Mouse (Mus musculus): ENCODE data around the gene Kctd5. TPM values are rescaled to one million over a fixed set of nuclear protein-coding genes. Genes with fewer than 3 reads are reported as not detected.
"Not testable (repeated sequence)": the region's sequence is repeated elsewhere in the genome, so short reads cannot be mapped to it uniquely, and the experiment has no call there.

Gene Kctd5
- polyA plus RNA-seq (2016; fragmentation: Nextera tagmentation; extraction: Ambion mirVana), result 86.9 and 92.3 TPM in 2 replicates

DNA sequence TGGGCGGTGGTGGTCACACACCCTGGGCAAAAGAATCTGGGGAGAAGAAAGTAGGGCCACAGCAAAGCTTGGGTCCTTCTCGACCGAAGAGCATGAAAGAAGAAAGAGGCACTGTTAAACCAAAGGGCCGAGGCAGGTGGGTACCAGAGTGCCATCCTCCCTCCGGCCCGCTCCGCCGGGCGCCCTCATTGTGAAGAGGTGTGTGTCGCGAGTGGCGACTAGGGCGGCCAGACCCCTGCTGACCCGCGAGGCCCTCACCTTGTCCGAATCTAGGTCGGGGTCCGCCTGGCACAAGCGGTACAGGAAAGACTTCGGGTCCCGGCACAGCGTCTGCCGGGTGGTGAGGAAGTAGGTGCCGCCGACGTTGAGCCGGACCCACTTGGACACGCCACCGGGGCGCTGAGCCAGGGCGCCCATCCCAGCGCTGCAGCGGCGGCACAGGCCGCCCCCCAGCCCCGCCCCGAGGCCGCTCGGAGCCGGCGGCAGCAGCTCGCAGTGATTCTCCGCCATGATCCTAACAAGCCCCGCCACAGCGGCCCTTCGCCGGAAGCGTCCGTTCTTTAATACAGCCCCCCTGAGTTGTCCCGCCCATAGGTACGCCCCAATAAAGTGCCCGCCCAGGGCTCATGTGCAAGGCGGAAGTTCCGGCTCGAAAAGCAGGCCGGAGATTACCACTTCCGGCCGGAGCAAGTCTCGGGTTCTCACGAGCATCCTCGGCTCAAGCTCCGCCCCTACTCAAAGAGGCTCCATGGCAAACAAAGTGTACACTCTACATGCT lies at the start of gene Kctd5:
TSS of gene Kctd5 (minus strand) at position 567 of the 778 bp plus-strand sequence.
- under 1% methylated on average over 57 of the region's 62 CpGs for WGBS
- Histone ChIP-seq H3K27ac (replicated peaks) (peak within 1 kb of the TSS; percentile 78), H3K4me3 (peak within 1 kb of the TSS; percentile 81), H3K36me3 (peaks cover 22% of the 10 kb centered on the region), H3K9me3 (no peaks in the 10 kb centered on the region), H3K4me2 (replicated peaks) (peak within 1 kb of the TSS; percentile 83), H3K9ac (replicated peaks) (peak within 1 kb of the TSS; percentile 88), H3K4me1 (peaks cover 10% of the 10 kb centered on the region), H3K27me3 (no peaks in the 10 kb centered on the region)
- ATAC-seq (ENCODE audit: low FRiP score, low read depth), result peak; percentile 98

DNA sequence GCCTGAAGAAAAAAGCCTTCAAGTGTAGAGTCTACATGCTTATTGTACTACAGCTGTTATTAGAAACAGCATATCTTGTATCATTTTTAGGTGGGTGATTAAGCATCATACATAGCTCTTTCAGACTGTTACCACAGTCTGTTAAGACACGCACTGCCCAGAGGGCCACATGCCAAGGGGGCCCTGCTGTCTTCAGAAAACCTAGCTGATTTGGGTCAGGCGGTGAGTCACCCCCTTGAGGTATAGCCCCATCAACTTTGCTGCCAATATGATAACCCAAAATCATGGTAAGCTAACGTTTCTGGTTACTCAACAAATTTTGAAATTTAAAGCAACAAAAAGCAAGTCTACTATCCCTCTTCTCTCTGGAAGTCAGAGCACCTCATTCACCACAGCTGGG lies 46.2 kb upstream of the Kctd5 start:
- WGBS, result 89% methylated on average over 3 of the region's 3 CpGs
- Histone ChIP-seq H3K36me3 (no peaks in the 10 kb centered on the region), H3K9me3 (no peaks in the 10 kb centered on the region), H3K4me1 (no peaks in the 10 kb centered on the region), H3K4me2 (replicated peaks) (no peak overlapping the region), H3K9ac (replicated peaks) (no peak overlapping the region), H3K27ac (replicated peaks) (no peak overlapping the region), H3K27me3 (no peaks in the 10 kb centered on the region), H3K4me3 (no peak overlapping the region)
- ATAC-seq (ENCODE audit: low FRiP score, low read depth), result no peak

DNA sequence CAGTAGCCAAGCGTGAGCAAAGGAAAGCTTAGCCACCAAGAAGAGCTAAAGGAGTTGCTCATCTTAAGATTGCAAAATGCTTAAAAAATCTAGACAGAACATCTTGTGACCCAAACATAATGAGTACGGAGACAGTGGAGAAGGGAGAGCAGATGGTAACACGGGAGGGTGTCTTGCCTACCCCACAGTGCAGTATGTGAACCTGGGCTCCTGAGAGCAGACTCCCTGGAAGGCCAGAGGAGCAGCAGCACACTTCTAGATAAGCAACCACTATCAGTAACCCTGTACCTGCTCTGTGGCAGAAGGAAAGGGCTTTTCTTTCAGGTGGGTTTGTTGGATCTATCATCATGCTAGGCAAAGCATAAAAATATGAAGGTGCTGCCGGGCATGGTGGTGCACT lies 39.7 kb upstream of the Kctd5 start:
- H3K4me3 ChIP-seq, result no peak overlapping the region
- no peaks in the 10 kb centered on the region for H3K9me3 ChIP-seq
- H3K27me3 ChIP-seq, result no peaks in the 10 kb centered on the region
- no peak overlapping the region for H3K4me2 ChIP-seq (replicated peaks)
- no peak overlapping the region for H3K9ac ChIP-seq (replicated peaks)
- H3K36me3 ChIP-seq, result peaks cover 18% of the 10 kb centered on the region
- no peak for ATAC-seq (ENCODE audit: low FRiP score, low read depth)
- no peak overlapping the region for H3K27ac ChIP-seq (replicated peaks)
- H3K4me1 ChIP-seq, result no peaks in the 10 kb centered on the region
- 90% methylated on average over 4 of the region's 4 CpGs for WGBS

DNA sequence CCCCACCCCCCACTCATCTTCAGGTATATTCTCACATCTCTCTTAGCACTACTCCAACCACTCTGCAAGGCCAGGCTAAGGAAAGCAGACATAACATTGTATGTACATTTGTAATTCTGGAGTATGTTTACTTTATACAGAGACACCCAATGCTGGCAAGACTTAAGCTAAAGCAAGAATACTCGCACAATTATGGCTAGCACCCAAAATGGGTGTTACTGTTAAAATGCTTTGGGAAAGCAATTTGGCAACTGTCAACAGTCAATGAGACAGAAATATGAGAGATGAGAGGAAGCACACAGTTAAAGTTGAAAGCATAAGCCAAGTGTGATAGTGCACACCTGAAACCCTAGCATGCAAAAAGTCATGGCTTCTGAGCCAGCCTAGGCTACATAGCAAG lies 38.0 kb upstream of the Kctd5 start:
- no peak for ATAC-seq (ENCODE audit: low FRiP score, low read depth)
- Histone ChIP-seq H3K9ac (replicated peaks) (no peak overlapping the region), H3K27ac (replicated peaks) (no peak overlapping the region), H3K9me3 (no peaks in the 10 kb centered on the region), H3K4me1 (no peaks in the 10 kb centered on the region), H3K36me3 (peaks cover 27% of the 10 kb centered on the region), H3K27me3 (no peaks in the 10 kb centered on the region), H3K4me2 (replicated peaks) (no peak overlapping the region), H3K4me3 (no peak overlapping the region)
- 97% methylated on average over 1 of the region's 1 CpGs for WGBS

DNA sequence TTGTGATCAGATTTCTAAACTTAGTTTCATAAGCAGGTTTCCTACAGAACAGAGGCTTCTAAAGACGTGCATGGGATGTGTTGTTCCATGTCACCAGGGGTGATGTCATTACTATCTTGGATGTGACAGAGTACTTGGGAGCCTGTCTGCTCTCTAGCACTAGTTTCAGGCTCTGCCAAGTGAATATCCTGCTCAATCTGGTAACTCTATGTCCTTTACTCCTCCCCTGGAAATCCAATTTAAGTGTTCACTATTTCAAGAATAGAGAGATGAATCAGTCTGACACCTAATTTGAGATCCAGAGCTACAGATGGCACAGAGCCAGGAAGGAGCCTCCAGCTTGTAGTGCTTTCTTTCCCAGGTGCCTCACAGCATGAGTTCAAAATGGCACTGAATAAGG lies 35.6 kb upstream of the Kctd5 start:
- H3K4me1 ChIP-seq, result no peaks in the 10 kb centered on the region
- no peak for ATAC-seq (ENCODE audit: low FRiP score, low read depth)

DNA sequence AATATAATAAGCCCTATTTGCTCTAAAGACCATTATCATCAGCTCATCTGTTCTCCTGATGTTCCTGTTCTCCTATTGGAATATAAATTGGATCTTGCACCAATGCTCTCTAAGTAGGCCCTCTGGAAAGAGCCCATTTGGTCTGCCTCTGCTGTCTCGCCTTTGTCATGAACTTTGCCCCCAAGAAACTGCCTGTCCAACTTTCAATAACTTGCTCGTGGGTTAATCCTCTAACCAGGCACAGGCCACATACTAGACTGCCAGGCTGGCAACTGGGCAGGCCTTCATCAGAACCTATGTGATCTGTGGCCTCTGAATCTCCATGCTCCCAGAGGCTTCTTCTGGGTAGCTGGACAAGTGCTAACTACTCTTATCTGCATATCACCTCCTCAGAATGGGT lies 31.8 kb upstream of the Kctd5 start:
- Histone ChIP-seq H3K36me3 (peaks cover 56% of the 10 kb centered on the region), H3K4me2 (replicated peaks) (no peak overlapping the region)
- no peak for ATAC-seq (ENCODE audit: low FRiP score, low read depth)

More for the DNA sequence above, 35.6 kb upstream of the Kctd5 start:
- WGBS, result 86% methylated on average over 1 of the region's 1 CpGs
- Histone ChIP-seq H3K4me2 (replicated peaks) (no peak overlapping the region), H3K27me3 (no peaks in the 10 kb centered on the region), H3K4me3 (no peak overlapping the region), H3K36me3 (peaks cover 43% of the 10 kb centered on the region), H3K9me3 (no peaks in the 10 kb centered on the region), H3K9ac (replicated peaks) (no peak overlapping the region), H3K27ac (replicated peaks) (no peak overlapping the region)

DNA sequence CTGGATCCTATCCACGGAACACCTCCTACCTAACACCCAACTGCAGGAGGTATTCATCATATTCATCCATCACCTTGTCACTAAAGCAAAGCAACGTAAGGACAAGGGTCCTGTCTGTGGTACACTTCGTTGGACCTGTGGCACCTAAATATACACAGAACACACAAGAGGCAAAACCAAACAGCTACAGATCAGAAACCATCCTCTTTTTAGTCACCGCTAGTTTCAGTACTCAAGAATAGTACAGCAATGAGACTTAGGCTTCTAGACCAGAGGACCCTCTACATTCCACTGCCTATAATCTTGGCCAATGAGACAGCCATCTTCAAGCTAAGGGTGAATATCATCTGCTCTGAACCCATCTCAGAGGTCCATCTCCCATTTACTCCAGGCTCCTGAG lies 25.1 kb upstream of the Kctd5 start:
- H3K9me3 ChIP-seq, result no peaks in the 10 kb centered on the region
- no peaks in the 10 kb centered on the region for H3K4me1 ChIP-seq
- no peak overlapping the region for H3K4me3 ChIP-seq
- 95% methylated on average over 4 of the region's 4 CpGs for WGBS
- ATAC-seq (ENCODE audit: low FRiP score, low read depth), result no peak
- peaks cover 52% of the 10 kb centered on the region for H3K36me3 ChIP-seq
- H3K27ac ChIP-seq (replicated peaks), result no peak overlapping the region
- H3K9ac ChIP-seq (replicated peaks), result no peak overlapping the region
- no peaks in the 10 kb centered on the region for H3K27me3 ChIP-seq
- H3K4me2 ChIP-seq (replicated peaks), result no peak overlapping the region

More for the DNA sequence above, 31.8 kb upstream of the Kctd5 start:
- H3K4me3 ChIP-seq, result no peak overlapping the region
- H3K27me3 ChIP-seq, result no peaks in the 10 kb centered on the region
- WGBS, result 83% methylated on average over 2 of the region's 2 CpGs
- no peak overlapping the region for H3K27ac ChIP-seq (replicated peaks)
- no peaks in the 10 kb centered on the region for H3K9me3 ChIP-seq
- no peaks in the 10 kb centered on the region for H3K4me1 ChIP-seq
- no peak overlapping the region for H3K9ac ChIP-seq (replicated peaks)

DNA sequence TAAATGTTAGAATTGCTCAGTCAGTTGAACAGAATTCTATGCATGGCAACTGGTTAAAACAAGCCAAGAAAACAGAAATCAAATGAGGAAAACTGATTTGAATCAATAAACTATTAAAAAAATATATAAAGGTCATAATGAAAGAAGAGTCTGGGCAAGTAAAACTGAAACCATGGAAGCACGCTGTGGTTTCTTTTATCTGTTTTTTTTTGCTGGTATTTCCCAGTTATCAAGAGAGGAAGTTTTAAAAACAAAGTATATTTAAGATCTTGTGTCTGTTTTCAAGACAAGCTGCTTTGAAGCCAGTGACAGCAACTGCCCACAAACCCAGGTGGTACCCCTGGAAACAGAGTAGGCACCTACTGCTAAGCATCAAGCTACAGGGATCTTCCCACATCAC lies 17.3 kb upstream of the Kctd5 start:
- no peaks in the 10 kb centered on the region for H3K27me3 ChIP-seq
- H3K9ac ChIP-seq (replicated peaks), result no peak overlapping the region
- H3K27ac ChIP-seq (replicated peaks), result no peak overlapping the region
- peaks cover 70% of the 10 kb centered on the region for H3K36me3 ChIP-seq
- no peaks in the 10 kb centered on the region for H3K9me3 ChIP-seq
- WGBS, result 100% methylated on average over 1 of the region's 1 CpGs
- H3K4me3 ChIP-seq, result no peak overlapping the region
- no peak for ATAC-seq (ENCODE audit: low FRiP score, low read depth)
- H3K4me2 ChIP-seq (replicated peaks), result no peak overlapping the region
- no peaks in the 10 kb centered on the region for H3K4me1 ChIP-seq

DNA sequence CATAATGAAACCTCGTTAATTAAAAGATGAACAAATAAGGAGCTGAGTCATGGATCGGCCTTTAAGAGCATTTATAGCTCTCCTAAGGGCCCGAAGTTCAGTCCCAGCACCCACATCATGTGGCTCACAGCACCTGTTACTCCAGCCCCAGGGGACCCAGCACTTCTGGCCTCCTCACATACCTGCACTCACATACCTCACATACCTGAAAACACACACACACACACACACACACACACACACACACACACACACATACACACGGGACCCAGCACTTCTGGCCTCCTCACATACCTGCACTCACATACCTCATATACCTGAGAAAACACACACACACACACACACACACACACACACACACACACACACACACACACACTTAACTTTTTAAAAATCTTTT lies 13.1 kb upstream of the Kctd5 start:
- ATAC-seq (ENCODE audit: low FRiP score, low read depth), result not testable (repeated sequence)
- 94% methylated on average over 4 of the region's 4 CpGs for WGBS

DNA sequence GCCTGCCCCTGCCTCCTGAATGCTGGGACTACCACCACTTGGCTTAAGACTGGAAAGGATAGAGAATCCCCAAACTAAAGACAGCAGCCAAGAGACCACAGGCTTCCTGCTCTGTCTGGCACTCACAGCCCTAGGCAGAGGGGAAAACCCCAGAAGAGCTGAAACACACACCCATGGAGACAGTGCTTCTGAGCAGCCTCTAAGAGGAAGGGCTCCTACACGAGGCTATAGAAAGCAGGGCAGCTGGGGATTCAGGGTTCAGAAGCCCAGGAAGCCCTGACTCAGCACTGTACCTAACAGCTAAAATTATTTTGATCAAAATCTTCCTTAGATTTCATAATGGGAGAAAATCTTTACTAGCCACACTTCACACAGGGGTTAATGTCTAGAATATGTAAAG lies 11.3 kb upstream of the Kctd5 start:
- peaks cover 54% of the 10 kb centered on the region for H3K36me3 ChIP-seq
- ATAC-seq (ENCODE audit: low FRiP score, low read depth), result no peak

More for the DNA sequence above, 13.1 kb upstream of the Kctd5 start:
- H3K9me3 ChIP-seq; H3K4me2 ChIP-seq (replicated peaks); H3K9ac ChIP-seq (replicated peaks); H3K27me3 ChIP-seq; H3K4me3 ChIP-seq; H3K27ac ChIP-seq (replicated peaks); H3K4me1 ChIP-seq: not testable (repeated sequence)
- peaks cover 60% of the 10 kb centered on the region for H3K36me3 ChIP-seq

DNA sequence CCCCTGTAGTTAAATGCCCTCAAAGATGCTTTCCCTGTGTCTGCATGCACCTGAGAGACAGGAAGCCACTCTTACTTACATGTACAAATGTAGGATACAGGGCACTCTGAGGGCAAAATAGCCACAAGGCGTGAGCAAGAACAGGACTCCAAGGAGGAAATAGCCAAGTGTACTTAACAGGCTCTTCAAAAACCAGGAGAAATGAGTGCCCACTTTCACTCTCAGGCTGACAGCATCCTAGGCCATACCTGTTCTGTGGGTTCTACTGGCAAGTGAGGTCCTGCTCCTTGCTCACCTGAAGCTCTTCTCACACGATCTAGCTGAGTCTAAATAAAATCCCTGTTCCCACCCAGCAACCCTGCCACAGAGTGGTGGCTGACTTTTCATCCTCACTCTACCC lies 3.8 kb upstream of the Kctd5 start:
- WGBS, result 84% methylated on average over 2 of the region's 2 CpGs
- Histone ChIP-seq H3K27me3 (no peaks in the 10 kb centered on the region), H3K36me3 (peaks cover 39% of the 10 kb centered on the region)

More for the DNA sequence above, 11.3 kb upstream of the Kctd5 start:
- Histone ChIP-seq H3K4me2 (replicated peaks) (no peak overlapping the region), H3K27ac (replicated peaks) (no peak overlapping the region), H3K4me1 (no peaks in the 10 kb centered on the region), H3K9me3 (no peaks in the 10 kb centered on the region), H3K4me3 (no peak overlapping the region), H3K9ac (replicated peaks) (no peak overlapping the region), H3K27me3 (no peaks in the 10 kb centered on the region)
- 81% methylated on average over 1 of the region's 1 CpGs for WGBS

DNA sequence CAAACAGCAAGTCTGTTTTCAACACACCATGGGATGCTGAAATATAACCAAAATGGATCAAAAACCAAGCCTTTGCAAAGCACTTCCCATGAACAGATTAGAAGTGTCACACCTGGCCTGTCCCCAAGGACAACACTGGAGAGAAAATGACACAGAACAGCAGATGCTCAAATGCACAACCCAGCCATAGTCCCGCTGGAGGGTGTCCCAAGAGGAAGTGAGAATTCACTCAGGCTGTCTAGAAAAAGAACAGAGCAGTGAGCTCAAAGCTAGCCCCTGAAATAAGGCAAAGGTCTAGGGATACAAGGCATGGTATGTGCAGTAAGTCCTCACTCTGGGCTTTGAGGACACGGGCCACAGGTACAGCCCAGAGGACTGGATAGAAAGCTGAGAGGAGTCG lies 3.8 kb downstream of the Kctd5 start:
- Histone ChIP-seq H3K27me3 (no peaks in the 10 kb centered on the region), H3K27ac (replicated peaks) (no peak overlapping the region), H3K4me3 (no peak overlapping the region), H3K9me3 (no peaks in the 10 kb centered on the region), H3K4me2 (replicated peaks) (no peak overlapping the region), H3K9ac (replicated peaks) (no peak overlapping the region), H3K36me3 (peaks cover 20% of the 10 kb centered on the region; the same call in 1 of the 2 replicates), H3K4me1 (peaks cover 10% of the 10 kb centered on the region)
- ATAC-seq (ENCODE audit: low FRiP score, low read depth), result no peak
- WGBS, result 92% methylated on average over 3 of the region's 3 CpGs

More for the DNA sequence above, 3.8 kb upstream of the Kctd5 start:
- Histone ChIP-seq H3K4me3 (no peak overlapping the region), H3K4me1 (peaks cover 5% of the 10 kb centered on the region), H3K4me2 (replicated peaks) (no peak overlapping the region), H3K9me3 (no peaks in the 10 kb centered on the region), H3K9ac (replicated peaks) (no peak overlapping the region), H3K27ac (replicated peaks) (no peak overlapping the region)
- ATAC-seq (ENCODE audit: low FRiP score, low read depth), result no peak

Data from midbrain, embryonic 12.5 days (tissue).